Mouse (Mus musculus): ENCODE data around the gene Rpl23a. TPM values are rescaled to one million over a fixed set of nuclear protein-coding genes. Genes with fewer than 3 reads are reported as not detected.

Rpl23a gene
- total RNA-seq, 2 experiments from 2014 or later: 644 to 813 TPM

DNA sequence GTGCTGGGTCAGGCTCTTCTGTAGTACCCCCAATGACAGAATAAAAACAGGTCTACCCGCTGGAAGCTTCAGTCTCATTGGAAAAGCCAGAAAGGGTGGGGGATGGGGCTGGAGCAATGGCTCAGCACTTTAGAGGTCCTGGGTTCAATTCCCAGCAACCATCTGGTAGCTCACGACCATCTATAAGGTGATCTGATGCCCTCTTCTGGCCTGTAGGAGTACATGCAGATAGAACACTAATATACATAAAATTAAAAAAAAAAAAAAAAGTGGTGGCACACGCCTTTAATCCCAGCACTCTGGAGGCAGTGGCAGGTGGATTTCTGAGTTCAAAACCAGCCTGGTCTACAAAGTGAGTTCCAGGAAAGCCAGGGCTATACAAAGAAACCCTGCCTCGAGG is 12.1 kb downstream of the Rpl23a start:
- no peak for DNase-seq
- intact Hi-C loops (cut with DNase I): no loop called here

DNA sequence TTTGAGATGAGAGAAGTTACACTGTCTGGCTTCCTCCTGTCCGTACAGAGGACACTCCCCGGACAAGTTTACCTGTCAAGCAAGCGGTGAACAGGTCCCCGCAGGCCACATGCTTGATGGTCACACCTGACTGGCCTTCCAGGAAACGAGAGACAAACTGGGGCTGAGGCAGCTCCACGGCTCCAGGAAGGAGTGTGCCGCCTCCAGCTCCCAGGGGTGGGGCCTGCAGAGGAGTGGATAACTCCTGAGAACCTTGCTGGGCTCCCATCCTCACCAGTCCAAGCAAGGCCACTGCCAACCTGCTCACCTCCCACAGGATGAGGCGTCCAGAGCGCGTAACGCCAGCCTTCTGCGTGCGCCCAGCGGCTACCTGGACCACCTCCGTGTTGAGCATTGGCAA is 13.1 kb downstream of the Rpl23a start:
- intact Hi-C loops (cut with DNase I): no loop called here
- DNase-seq: no peak

DNA sequence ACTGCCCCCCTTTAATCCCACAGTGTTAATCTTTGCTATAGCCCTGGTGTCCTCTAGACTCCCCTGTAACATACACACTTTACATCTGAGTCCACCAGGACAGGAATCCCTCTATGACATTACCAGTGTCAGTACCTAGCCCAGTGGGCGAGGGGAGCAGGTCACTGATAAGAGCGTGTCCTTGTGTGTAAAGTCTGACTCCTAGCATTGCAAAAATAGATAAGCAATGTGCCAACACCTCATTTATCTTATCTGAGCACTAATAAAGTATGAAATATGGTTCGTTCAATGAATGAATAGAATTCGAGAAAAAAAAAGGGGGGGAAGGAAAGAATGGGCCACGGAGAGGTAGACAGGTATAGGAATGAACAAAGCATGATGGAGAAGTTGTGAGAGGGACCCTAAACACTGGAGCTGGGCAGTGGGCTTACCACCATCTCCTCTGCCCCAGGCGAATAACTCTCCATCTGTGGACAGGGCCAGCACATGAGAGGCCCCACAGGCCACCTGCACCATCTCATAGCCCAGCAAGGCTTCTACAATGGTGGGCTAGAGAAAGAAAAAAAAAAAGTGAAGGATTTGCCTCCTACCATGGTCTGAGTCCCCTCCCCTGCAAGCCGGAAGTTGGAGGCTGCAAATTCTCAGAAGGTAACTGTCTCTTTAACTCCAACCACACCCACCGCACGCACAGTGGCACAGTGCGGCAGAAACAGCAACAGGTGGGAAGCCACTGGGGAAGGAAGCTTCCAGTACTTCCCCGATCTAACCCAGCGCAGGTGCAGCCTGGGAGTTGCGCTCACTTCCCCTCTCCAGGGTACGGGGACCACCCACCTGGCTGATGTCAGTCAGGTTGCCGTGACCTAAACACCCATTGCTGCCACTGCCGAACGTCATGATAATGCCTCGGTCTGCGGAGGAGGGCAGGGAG is 14.6 kb downstream of the Rpl23a start:
- intact Hi-C loops (cut with DNase I): no loop called here
- DNase-seq: no peak

DNA sequence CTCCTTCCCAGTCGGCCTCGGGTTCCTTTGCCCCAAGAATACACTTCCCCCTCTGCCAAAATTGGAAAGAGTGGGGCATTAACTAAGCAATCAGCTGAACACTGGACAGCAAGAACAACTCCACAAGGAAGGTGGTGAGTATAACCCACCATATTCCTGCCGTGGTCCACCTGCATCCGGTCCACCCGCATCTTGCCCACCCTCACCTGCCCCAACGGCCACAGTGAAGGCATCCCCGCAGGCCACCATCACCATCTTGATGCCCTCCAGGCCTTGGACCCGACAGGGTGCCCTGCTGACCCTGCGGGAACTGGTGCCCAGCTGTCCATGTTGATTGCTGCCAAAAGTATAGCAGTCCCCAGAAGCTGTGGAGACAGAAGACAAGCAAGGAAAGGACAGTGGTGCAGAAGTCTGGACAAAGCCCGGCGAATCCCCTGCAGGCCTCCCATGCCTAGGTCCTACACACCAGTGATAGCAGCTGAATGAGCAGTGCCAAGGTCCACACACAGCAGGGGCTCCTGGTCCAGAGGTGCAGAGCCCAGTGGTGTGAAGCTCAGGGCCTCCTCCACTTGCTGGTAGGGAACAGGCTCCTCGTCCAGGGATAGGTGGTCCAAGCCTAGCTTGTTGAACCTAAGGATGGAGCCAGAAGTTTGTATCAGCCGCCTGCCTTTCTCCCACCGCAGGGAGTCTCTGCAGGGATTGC is 16.0 kb downstream of the Rpl23a start:
- intact Hi-C loops (cut with DNase I): no loop called here
- DNase-seq: no peak

DNA sequence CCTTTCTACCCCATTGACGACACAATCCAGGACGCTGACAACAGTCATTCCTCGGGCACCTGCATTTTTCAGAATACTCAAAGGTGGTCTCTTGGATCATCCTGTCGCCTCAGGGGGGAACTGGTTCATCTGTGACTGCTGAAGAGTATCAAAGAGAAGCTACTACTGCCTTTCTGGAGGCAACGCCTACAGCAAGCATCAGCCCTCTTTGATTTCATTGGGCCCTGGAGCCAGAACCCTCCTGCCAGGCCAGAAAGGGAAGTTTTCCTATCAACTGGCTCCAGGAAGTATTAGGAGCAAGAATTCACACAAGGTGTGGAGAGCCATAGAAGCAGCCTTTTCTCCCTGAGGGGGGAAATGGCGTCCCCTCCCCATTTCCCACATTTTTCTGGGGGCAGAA is 16.7 kb downstream of the Rpl23a start:
- DNase-seq: no peak
- intact Hi-C loops (cut with DNase I): no loop called here

DNA sequence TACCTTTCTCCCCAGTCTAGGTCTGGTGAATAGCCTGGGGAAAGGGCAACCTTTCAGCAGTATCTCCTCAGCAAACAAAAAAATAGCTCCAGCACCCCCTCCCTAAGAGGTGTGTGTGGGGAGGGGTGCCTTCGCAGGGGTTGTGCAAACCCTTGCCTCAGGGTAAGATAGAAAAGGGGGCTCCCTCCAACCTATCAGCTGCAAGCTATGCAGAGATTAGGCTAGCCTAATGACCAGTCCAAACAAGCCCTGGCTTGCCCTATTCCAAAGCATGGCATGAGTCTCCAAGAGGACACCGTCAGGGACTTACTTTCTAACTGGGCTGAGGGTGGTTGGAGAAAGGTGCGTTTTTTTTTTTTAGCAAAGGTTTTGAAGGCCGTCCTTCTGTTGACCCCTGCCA is 17.2 kb downstream of the Rpl23a start:
- DNase-seq: no peak

DNA sequence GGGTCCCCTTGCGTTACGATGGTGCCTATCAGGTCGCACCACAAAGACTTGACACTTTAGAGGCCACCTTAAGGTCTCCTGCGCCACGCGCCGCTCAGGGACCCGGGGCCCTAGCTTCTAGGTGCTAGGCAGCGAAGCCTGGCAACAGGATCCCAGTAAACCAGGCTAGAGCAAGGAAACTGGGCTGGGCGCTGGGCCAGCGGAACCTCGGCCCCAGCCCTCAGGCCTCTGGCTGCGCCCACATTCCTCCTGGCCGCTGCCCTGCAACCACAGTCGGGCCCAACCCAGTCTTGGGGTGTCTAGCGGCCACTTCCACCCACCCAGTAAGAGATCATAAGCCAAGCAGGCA is 17.6 kb downstream of the Rpl23a start:
- DNase-seq: peak in 1 of 2 experiments; percentile 23
- intact Hi-C loops (cut with DNase I): no loop called here

More for the DNA sequence above, 17.2 kb downstream of the Rpl23a start:
- intact Hi-C loops (cut with DNase I): no loop called here

DNA sequence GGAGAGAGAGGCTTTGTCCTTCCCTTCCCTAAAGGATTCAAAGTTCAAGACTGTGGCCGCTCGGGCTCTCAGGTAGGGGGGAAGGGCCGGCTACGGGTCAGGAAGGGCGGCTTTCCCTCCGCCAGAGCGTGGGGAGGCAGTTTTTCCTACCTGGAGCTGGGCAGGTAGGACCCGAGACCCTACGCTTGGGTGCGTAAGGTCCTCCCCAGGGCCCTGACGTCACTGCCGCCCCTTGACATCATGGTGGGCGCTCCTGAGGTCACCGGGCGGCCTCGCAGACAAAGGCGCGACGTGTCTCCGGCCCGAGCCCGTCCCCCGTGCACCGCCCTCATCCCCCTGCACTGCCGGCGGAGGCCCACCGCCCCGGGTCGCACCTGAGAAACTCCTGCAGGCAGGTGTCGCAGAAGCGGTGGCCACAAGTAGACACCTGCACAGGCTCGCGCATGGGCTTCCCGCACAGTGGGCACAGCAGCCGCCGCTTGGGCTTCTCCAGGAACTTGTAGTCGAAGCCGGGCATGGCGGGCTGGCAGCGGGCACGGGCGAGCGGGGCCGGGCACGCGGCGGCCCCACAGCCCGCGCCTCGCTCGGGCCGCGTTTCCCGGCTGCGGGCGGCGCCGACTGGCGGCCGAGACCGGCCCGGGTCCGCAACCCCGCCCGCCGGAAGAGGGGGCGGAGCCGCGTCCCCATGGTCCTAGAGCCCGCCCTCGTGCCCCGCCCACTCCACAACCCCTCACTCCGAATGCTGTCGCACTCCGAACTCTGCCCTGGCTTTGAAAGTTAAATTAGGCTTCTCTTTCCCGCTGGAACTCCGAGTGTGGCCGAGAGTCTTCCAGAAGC is 18.2 kb downstream of the Rpl23a start, which contains the start of gene Traf4:
Traf4 (minus strand) TSS at position 666 of the 837 bp plus-strand sequence.
- DNase-seq: peak; percentile 71
- intact Hi-C loops (cut with DNase I): no loop called here

DNA sequence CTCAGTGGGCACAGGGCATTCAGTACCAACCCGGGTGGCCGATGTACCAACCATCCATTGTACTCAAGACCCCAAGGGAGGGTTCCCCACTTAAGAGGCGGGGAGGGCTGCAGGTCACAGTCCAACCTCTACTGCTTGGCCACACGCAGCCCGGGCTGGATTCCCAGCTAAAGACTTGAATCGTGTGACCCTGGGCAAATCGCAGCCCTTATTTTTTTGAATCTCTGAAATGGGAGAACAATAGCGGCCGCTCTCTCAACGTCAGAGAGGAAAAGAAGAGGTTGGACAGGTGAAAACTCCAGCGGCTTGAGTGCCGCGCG is 18.8 kb downstream of the Rpl23a start:
- DNase-seq: no peak
- intact Hi-C loops (cut with DNase I): no loop called here

DNA sequence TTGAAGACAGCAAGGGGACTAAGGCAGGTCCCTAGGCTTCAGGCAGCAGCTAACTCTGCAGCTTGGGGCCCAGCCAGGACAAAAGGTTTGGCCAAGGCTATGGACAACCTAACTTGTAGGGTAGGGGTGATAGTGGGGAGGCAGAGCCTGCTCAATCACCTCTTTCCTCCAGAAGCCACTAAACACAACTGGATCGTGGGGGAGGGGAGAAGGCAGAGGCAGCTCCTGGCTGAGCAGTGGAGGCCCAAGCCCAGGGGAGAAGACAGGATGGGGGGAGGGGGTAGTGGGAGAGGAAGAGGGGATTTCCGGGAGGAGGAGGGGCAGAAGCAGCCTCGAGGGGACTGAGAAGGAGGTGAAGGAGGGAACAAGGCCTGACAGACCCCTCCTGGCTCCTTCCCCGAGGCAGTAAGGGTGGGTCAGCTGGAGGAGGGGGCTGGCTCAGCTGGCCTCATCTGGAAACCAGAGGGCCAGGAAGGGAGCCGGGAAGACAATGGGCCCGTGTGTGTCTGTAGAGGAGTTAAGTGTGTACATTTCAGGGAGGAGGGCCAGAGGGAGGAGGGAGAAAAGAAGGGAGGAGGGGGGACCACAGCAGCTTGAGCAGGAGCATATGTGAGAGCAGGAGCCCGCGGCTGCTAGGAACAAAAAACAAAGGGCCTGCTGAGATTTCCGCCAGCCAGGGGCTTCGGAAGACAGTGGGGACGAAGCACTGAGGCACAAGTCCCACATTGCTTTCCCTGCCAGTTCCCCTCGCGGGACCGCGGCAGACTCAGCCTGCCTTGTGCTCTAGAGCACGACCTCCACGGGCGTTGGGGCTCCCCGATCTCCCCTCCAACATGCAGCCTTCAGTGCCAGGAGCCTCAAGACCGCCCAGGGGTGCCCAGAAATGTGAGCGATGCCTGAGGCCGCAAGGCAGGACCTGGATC is 19.4 kb downstream of the Rpl23a start:
- intact Hi-C loops (cut with DNase I): no loop called here
- peak in 1 of 2 experiments; percentile 44 for DNase-seq

DNA sequence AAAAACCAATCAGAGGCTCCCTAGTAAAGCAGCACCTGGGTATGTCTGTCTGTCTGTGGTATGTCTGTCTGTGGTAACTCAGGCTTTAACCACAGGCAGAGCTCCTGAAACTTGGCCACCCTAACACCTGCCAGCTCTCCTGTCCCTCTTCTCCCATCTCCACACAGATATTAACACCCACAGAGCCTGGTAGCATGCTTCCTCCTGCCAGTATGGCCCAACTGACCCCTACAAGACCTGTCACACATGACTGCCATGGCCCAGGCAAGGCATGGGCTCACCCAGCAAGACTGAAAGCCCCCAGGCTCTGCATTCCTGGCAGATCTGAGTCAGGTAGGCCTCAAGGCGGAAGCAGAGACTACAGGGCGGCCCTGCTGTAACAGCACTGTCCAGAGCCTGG is 20.3 kb downstream of the Rpl23a start:
- intact Hi-C loops (cut with DNase I): no loop called here
- DNase-seq: no peak

DNA sequence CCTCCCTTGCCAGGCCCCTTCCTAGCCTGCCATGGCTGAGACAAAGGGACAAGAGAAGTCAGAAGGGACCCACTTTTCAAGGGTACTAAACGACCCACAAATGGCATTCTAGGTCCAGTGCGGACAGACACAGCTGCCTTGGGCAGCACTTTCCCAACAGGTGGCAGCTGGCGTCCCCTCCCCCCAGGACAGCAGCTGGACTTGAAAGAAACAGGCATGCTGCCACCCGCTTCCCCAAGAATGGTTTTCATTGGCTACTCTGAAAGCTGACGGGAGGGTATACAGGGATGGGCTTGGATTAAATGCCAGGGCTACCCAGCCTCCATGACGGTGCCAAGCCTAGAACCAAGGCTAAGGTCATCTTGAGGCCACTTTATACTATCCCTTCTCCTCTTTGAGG is 20.9 kb downstream of the Rpl23a start:
- intact Hi-C loops (cut with DNase I): no loop called here
- DNase-seq: peak in 1 of 2 experiments; percentile 54

DNA sequence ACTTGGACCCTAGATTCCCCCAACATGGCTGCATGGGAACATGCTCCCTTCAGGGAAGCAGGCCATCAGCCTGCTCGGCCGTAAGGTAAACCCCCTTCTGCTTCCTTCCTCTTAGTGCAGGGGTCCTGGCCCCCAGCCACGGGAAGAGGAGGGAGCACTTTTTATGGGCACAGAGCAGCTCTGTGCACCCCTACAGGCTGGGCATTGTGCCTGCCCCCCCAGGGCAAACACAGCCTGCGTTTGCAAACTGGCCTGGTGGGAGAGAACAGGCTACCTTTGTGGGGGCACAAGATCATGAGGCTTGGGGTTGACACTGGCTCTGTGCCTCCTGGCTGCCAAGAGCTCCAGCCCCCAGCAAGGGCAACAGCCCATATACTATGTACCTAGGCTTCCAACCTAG is 21.4 kb downstream of the Rpl23a start:
- DNase-seq: no peak
- intact Hi-C loops (cut with DNase I): no loop called here

DNA sequence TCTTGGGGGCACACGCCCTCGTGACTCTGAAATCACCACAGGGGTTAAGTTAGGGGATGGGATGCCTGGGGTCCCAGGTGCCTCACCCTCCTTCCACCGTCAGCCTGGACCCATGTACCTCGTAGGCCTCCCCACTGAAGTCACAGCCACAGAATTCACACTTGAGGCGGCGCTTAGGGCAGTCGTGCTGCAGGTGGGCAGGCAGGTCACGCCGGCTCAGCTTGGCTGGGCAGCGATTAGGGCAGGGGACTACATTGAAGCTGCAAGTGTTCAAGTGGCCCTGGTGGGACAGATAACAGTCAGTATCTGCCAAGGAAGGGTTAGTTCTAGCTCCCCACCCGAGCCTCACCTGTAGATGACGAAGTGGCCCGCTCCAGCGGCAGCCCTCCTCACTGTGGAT is 22.2 kb downstream of the Rpl23a start:
- no peak for DNase-seq
- intact Hi-C loops (cut with DNase I): no loop called here

DNA sequence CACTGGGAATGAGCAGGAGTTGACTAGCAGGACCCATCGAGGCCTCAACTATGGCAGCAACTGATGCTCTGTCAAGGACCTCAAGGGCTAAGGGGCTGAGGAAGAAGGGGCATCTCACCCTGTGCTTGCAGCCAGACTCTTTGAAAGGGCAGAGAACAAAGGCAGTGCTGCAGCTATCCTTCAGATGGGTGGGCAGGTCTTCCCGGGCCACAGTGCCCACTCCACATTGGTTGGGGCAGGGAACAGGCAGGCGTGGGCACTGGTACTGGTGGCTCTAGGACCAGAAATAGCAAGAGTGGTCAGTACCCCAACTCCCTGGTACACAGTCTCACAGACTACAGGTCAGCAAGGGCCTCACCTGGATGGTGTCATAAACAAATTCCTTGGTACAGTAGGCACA is 22.7 kb downstream of the Rpl23a start:
- intact Hi-C loops (cut with DNase I): no loop called here
- DNase-seq: no peak

DNA sequence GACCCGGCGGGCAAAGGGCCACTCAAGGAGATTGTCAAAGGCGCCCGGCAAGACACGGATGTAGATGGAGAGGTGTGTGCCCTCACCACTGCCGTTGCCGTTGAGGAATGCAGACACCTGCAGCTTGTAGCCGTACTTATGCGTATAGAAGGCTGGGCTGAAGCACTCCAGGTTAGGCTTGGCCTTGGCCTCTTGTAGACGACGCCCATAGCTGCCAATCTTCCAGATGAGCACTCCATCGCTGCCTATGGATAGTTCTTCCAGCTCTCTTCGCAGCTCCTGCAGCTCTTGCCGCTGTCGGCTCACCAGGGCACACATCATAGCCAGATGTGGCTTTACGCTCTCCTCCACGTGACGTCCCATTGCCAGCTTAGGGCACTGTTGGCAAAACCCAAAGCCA is 23.2 kb downstream of the Rpl23a start:
- no peak for DNase-seq
- intact Hi-C loops (cut with DNase I): no loop called here

DNA sequence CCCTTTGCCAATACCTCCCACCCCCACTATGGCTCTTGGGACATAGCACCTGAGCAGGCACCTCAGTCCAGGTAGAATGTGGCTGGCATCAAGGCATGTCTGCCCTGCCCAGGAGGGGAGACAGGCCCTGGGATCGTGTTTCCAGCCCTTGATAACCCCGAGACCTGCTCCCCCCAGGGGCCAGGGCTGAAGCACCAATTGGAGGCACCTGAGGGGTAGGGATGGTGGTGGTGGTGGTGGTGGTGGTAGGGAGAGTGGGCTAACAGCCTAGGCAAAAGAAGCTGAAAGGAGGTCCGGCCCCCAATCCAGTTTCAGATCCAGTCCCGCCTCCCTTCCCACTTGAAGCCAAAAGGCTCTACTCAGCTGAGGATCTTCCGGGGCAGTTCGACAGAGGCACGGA is 23.8 kb downstream of the Rpl23a start:
- no peak for DNase-seq
- intact Hi-C loops (cut with DNase I): loop anchor here (1.0 to 5.0 kb wide), 2 partner anchors 19 to 62 kb away; no protein-coding TSS in a partner anchor

DNA sequence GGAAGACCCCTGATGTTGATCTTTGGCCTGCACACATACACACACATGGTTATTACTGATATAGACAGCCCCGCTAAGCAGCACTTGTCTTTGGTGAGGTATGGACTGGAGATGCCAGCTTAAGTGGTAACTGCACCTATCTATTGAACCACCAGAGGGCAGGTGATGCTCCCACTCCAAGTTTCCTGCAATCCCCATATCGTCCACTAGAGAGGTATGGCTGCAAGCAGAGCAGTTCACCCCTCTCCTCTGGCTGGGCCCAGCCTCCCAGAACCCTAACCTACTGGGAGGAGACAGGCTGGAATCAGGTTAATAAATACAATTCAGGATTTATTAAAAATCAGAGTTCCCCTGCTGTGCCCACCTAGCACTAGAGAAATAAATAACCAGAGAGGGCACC is 24.3 kb downstream of the Rpl23a start:
- intact Hi-C loops (cut with DNase I): loop anchor here (1.0 to 5.0 kb wide), 2 partner anchors 19 to 62 kb away; no protein-coding TSS in a partner anchor
- peak in 1 of 2 experiments; percentile 51 for DNase-seq

DNA sequence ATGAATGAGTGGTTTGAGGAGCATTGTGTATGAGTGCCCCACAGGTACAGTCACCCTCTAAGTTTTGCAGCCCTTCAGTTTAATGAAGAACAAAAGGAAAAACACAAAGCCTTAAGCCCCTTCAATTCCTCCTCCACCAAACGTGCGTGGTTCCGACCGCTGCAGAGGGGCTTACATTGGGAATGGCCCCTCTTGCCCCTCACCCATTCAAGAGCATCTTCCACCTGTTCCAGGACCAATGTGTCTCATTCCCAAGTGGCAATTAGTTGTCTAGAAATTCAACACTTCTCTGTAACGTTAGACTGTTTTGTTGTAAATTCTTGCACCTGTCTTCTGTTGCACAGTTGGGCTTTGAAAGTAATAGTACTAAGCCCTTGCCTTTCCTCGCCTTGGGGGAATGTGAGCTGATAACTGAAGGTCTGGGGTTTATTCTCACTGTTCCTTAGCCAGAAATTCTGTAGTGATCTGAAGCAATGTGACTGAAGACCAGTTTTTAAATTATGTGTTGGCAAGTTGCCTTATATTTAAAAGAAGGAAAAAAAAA is 27.2 kb downstream of the Rpl23a start:
- intact Hi-C loops (cut with DNase I): loop anchor here (5.0 kb wide), 1 partner anchor 59 kb away; no protein-coding TSS in a partner anchor
- DNase-seq: no peak

Data from gastrocnemius, postnatal 36 days (tissue).